Mouse (Mus musculus) ES-Bruce4 (cell line): ENCODE results near the gene Atg7.

Experiments
- CTCF ChIP-seq: IDR thresholded peaks from one replicate; pipeline ENCODE4 v1.8.1; 2011; ENCODE audit warnings: low read depth, low read length
- EP300 ChIP-seq: IDR thresholded peaks from 2 replicates; pipeline ENCODE4 v1.6.1; 2011; ENCODE audit warnings: low read depth, low read length; ENCODE audit not compliant: insufficient read depth
- POLR2A ChIP-seq: IDR thresholded peaks from one replicate; pipeline ENCODE4 v1.8.1; 2011; ENCODE audit warnings: low read length; ENCODE audit not compliant: insufficient read depth

- TF ChIP-seq CTCF: no peak
- no peak for TF ChIP-seq POLR2A
- no peak for TF ChIP-seq EP300
Measured at GRCm38 (mm10) chr6:114724351-114724750, 81.5 kb downstream of the Atg7 start.
